Mouse (Mus musculus) forebrain, embryonic 12.5 days (tissue): ENCODE data around the gene Aagab. TPM values are rescaled to one million over a fixed set of nuclear protein-coding genes. Genes with fewer than 3 reads are reported as not detected.

Experiments
- ATAC-seq: fragments of 200-750 bp; cut with Nextera tagmentation; 2 replicates; pipeline ENCODE4 v1.8.0; 2017; ENCODE audit warnings: moderate TSS enrichment; ENCODE audit not compliant: low FRiP score
- H3K27ac ChIP-seq: fragments of 300-500 bp; sonication (generic); 2 replicates; pipeline ENCODE4 v1.5.1; 2016; ENCODE audit warnings: mild to moderate bottlenecking
- H3K27me3 ChIP-seq: fragments of 300-500 bp; sonication (generic); 2 replicates; pipeline ENCODE4 v1.6.1; 2016; ENCODE audit warnings: mild to moderate bottlenecking
- H3K36me3 ChIP-seq: fragments of 300-500 bp; sonication (generic); replicated peaks from 2 replicates; pipeline ENCODE4 v1.6.1; 2016; ENCODE audit warnings: mild to moderate bottlenecking
- H3K4me1 ChIP-seq: fragments of 300-500 bp; sonication (generic); 2 replicates; pipeline ENCODE4 v1.6.1; 2016
- H3K4me2 ChIP-seq: fragments of 300-500 bp; sonication (generic); 2 replicates; pipeline ENCODE4 v1.6.1; 2016; ENCODE audit warnings: mild to moderate bottlenecking, moderate library complexity
- H3K4me3 ChIP-seq: fragments of 300-500 bp; sonication (generic); replicated peaks from 2 replicates; pipeline ENCODE4 v1.5.1; 2016; ENCODE audit warnings: mild to moderate bottlenecking
- H3K9ac ChIP-seq: fragments of 300-500 bp; sonication (generic); 2 replicates; pipeline ENCODE4 v1.6.1; 2016; ENCODE audit warnings: mild to moderate bottlenecking
- H3K9me3 ChIP-seq: fragments of 300-500 bp; sonication (generic); 2 replicates; pipeline ENCODE4 v1.6.1; 2016
- WGBS: fragments of 180-500 bp; shearing (Covaris S2); methylation state at CpG from one replicate; pipeline ENCODE4 v1.1.7; 2016; 5-methylcytosine and 5-hydroxymethylcytosine counted together
- polyA plus RNA-seq: library from polyadenylated mRNA; unstranded; fragments of >200 nt; fragmentation: Nextera tagmentation; extraction: Ambion mirVana; gene quantifications from 2 replicates; pipeline ENCODE4 v1.2.1, GENCODE M21; 2016

Gene Aagab
- polyA plus RNA-seq, result 50.4 and 51.5 TPM in 2 replicates

DNA sequence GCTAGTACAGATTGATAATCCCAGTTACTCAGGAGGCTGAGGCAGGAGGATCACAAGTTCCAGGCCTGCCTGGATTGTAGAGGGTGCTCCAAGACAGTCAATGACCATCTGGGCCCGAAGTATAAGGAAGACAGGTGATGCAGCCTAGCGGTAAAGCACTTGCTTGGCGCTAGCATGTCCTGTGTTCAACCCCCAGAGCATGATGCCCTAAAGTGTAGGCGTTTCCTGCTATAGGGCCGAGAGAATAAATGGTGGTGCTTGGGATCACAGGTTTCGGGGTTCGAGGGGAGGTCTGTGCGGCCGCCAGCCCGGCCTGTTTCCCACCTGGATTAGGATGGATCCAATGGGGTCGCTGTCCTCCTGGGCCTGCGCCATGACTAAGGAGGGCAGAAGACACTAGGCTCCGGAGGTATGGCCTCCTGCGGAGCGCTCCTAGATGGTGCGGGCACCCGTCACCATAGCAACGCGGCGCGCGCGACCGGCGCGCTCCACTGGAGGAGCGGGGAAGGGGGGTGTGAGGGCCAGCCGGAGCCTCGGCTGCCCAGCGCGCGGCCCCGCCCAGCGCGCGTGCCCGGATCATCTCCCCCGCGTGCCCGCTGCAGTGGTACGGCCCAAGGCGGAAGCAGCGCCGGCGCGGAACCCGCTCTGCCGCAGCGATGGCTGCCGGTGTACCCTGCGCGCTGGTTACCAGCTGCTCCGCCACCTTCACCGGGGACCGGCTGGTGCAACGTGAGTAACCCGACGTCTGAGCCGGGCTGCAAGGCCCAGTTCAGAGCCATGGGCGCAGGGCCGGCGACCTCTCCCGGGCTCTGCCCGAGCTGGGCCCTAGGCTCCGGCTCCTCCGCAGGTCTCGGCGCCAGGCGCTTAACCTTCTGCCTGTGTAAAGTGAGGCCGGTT is at the start of gene Aagab, which contains the start of gene Iqch:
Aagab (plus strand) TSS at position 618 of the 897 bp plus-strand sequence.
Iqch (minus strand) TSS at position 451 of the 897 bp plus-strand sequence.
- Histone ChIP-seq H3K9me3 (no peaks in the 10 kb centered on the region), H3K9ac (peak within 1 kb of the TSS; percentile 82), H3K27ac (peak within 1 kb of the TSS; percentile 67; the same call in 1 of the 2 replicates), H3K4me2 (peak within 1 kb of the TSS; percentile 70), H3K4me1 (peaks cover 23% of the 10 kb centered on the region), H3K27me3 (0 out of 2 replicates have a peak, but pooled peaks cover 4% of the 10 kb centered on the region), H3K4me3 (peak within 1 kb of the TSS; percentile 88), H3K36me3 (no peaks in the 10 kb centered on the region)
- peak; percentile 98 for ATAC-seq
- 2% methylated on average over 69 of the region's 70 CpGs for WGBS

DNA sequence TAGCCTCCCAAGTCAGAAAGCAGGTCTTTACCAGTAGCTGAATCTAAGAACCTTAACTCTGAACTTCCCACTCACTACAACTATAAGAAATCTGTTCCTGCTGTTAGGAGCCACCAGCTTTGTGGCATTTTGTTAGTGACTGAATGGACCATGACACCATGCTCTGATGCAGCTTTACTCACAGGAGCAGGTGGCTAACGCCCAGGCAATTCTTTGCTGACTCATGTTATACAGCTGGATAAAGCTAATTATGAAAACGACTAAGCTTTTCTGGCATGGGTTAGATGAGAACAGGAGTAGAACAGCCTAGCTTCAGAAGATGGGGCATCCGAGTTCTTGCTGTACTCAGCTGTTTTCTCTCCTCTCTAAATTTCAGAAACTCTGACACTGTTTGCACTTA is 48.8 kb upstream of the Aagab start:
- no peaks in the 10 kb centered on the region for H3K4me1 ChIP-seq
- no peak overlapping the region for H3K4me2 ChIP-seq
- 78% methylated on average over 3 of the region's 3 CpGs for WGBS
- no peak overlapping the region for H3K27ac ChIP-seq
- H3K9ac ChIP-seq, result no peak overlapping the region
- H3K27me3 ChIP-seq, result peaks cover 22% of the 10 kb centered on the region
- H3K9me3 ChIP-seq, result no peaks in the 10 kb centered on the region
- H3K36me3 ChIP-seq, result no peaks in the 10 kb centered on the region
- H3K4me3 ChIP-seq, result no peak overlapping the region
- ATAC-seq, result no peak

DNA sequence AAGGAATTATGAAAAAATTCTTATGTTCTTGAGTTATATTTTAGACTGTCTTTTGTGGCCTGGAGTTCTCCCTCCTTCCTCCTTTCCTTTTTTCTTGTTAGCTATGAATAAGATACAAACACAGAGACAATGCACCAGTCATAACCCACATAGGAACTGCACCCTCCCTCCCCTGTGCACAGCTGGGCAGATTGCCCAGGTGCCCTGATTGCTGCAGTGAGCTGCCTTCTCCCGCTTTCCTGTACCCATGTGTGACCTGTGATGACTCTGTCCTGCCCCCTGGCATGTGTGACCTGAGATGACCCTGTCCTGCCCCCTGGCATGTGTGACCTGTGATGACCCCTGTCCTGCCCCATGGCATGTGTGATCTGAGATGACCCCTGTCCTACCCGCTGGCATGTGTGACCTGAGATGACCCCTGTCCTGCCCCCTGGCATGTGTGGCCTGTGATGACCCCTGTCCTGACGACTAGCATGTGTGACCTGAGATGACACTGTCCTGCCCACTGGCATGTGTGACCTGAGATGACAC is 46.9 kb upstream of the Aagab start:
- H3K4me2 ChIP-seq, result no peak overlapping the region
- H3K4me1 ChIP-seq, result no peaks in the 10 kb centered on the region
- H3K36me3 ChIP-seq, result no peaks in the 10 kb centered on the region
- no peaks in the 10 kb centered on the region for H3K9me3 ChIP-seq
- no peak overlapping the region for H3K9ac ChIP-seq
- WGBS, result 70% methylated on average over 3 of the region's 3 CpGs
- ATAC-seq, result no peak
- no peak overlapping the region for H3K4me3 ChIP-seq
- peaks cover 33% of the 10 kb centered on the region for H3K27me3 ChIP-seq
- no peak overlapping the region for H3K27ac ChIP-seq

DNA sequence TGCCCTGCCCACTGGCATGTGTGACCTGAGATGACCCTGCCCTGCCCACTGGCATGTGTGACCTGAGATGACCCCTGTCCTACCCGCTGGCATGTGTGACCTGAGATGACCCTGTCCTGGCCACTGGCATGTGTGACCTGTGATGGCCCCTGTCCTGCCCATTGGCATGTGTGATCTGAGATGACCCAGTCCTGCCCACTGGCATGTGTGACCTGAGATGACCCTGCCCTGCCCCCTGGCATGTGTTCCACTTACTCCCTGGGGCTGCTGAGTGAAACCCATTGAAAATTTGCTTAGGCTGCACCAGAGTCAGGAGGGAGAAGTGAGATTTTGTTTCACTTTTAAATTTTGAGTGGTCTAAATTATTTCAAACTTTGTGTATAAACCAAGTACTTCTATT is 46.1 kb upstream of the Aagab start:
- H3K36me3 ChIP-seq, result no peaks in the 10 kb centered on the region
- no peak overlapping the region for H3K9ac ChIP-seq
- no peak overlapping the region for H3K4me3 ChIP-seq
- no peak for ATAC-seq
- no peaks in the 10 kb centered on the region for H3K9me3 ChIP-seq
- no peak overlapping the region for H3K27ac ChIP-seq
- H3K4me1 ChIP-seq, result no peaks in the 10 kb centered on the region
- H3K4me2 ChIP-seq, result no peak overlapping the region
- WGBS, result 84% methylated on average over 1 of the region's 1 CpGs
- peaks cover 41% of the 10 kb centered on the region for H3K27me3 ChIP-seq

DNA sequence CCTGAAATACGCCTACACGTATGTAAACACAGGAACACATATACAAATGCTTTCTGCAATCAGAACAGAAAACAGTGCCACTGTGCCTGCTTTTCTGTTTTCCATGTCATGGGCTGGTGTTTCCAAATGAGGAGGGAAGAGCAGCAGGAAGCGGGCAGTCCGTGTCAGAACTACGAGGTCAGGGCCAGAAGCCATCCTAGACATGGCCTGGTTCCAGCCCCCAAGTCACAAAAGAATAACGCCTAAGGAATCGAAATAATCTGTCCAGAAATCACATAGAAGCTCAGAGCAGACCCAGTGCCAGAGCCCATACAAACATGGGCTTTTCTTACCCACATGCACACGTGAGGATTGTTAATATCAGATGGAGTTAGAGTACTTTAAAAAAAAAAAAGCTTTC is 45.5 kb upstream of the Aagab start:
- H3K4me3 ChIP-seq, result no peak overlapping the region
- no peaks in the 10 kb centered on the region for H3K9me3 ChIP-seq
- ATAC-seq, result no peak
- WGBS, result 89% methylated on average over 8 of the region's 8 CpGs
- peaks cover 47% of the 10 kb centered on the region for H3K27me3 ChIP-seq
- no peak overlapping the region for H3K9ac ChIP-seq
- H3K4me1 ChIP-seq, result peaks cover 3% of the 10 kb centered on the region; the same call in 1 of the 2 replicates
- H3K4me2 ChIP-seq, result no peak overlapping the region
- H3K36me3 ChIP-seq, result no peaks in the 10 kb centered on the region
- H3K27ac ChIP-seq, result no peak overlapping the region

DNA sequence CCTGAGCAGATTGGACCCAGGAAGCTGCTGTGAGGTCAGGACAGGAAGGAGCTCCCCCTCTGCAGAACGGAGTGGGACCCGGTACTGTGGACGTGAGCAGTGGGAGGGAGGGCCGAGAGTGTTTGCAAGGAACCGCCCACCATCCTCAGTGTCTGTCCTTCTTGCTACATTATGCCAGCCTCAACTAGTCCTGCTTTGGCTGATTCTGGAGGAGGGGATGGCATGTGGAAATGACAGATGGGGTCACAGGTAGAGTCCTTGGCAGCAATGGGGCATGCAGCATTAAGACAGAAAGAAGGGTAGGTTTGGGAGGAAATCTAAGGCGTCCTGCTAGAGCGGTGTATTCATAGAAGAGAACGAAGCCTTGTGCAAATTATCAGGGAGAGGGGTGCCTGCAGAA is 40.5 kb upstream of the Aagab start:
- Histone ChIP-seq H3K27me3 (peaks cover 73% of the 10 kb centered on the region), H3K27ac (no peak overlapping the region), H3K4me1 (peaks cover 19% of the 10 kb centered on the region), H3K4me3 (no peak overlapping the region), H3K9me3 (no peaks in the 10 kb centered on the region), H3K36me3 (no peaks in the 10 kb centered on the region), H3K9ac (no peak overlapping the region), H3K4me2 (no peak overlapping the region)
- 52% methylated on average over 8 of the region's 8 CpGs for WGBS
- no peak for ATAC-seq

DNA sequence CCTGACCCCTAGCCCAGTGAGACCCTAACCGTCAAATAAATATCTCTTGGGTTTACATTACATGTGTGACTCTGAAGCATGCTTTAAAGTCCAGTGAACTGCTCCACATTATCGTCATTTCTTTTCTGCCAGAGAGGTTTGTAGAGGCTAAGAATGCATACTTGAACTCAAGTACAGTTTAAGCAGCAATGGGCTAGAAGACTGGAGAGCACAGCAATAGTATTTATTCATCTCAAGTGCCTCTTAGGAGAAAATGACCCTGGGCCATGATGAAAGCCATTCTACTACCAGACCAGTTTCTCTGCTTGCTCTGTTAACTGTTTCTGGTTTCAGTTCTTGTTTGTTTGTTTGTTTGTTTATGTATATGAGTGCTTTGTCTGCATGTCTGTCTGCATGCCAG is 39.0 kb upstream of the Aagab start:
- peaks cover 78% of the 10 kb centered on the region for H3K27me3 ChIP-seq
- no peaks in the 10 kb centered on the region for H3K9me3 ChIP-seq
- 75% methylated on average over 2 of the region's 2 CpGs for WGBS
- H3K9ac ChIP-seq, result no peak overlapping the region
- no peak overlapping the region for H3K27ac ChIP-seq
- no peak for ATAC-seq
- H3K4me1 ChIP-seq, result peaks cover 26% of the 10 kb centered on the region
- H3K36me3 ChIP-seq, result no peaks in the 10 kb centered on the region
- no peak overlapping the region for H3K4me3 ChIP-seq
- H3K4me2 ChIP-seq, result no peak overlapping the region

DNA sequence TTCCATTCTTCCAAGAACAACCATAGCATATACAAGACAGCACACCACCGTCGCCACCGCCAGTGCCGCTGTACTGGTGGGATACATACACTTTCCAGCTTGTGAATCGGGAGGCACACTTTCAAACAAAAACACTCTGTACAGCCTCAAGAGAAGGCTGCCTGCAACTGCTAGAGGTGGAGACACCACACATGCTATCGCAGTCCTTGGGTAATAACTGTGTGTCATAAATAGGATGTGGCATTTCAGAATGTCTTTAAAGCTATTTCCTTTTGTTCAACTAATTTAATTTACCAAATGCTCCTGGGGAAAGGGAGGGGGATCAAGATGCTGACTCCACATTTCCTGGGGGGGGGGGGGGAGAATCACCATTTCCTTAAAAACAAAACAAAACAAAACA is 34.1 kb upstream of the Aagab start:
- Histone ChIP-seq H3K36me3 (no peaks in the 10 kb centered on the region), H3K4me3 (no peak overlapping the region), H3K27ac (peak overlapping the region; percentile 36; the same call in 1 of the 2 replicates), H3K4me2 (no peak overlapping the region), H3K27me3 (peaks cover 35% of the 10 kb centered on the region), H3K9ac (no peak overlapping the region), H3K9me3 (no peaks in the 10 kb centered on the region), H3K4me1 (peaks cover 25% of the 10 kb centered on the region)
- no peak for ATAC-seq
- WGBS, result 75% methylated on average over 6 of the region's 6 CpGs

DNA sequence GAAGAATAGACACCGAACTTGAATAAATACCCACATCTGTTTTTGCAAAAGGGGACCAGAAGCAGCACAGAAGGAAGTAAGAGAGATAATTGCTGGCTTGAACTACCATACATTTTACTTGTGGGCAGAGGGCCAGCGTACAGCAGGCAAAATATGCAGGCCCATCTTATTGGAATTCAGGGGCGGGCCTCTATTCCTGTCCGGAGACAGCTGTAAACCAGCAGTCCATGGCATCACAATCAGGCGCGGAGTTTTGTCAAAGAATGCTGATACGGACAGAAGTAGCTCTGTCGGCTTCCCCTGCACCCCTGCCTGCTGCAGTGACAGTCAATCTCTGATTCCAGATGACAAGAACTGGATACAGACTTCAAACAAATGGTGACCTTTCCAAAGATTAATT is 33.7 kb upstream of the Aagab start:
- Histone ChIP-seq H3K4me3 (no peak overlapping the region), H3K27me3 (peaks cover 32% of the 10 kb centered on the region), H3K36me3 (no peaks in the 10 kb centered on the region), H3K9me3 (no peaks in the 10 kb centered on the region), H3K9ac (no peak overlapping the region), H3K27ac (peak overlapping the region; percentile 36; the same call in 1 of the 2 replicates), H3K4me2 (no peak overlapping the region), H3K4me1 (peaks cover 25% of the 10 kb centered on the region)
- ATAC-seq, result no peak
- 18% methylated on average over 8 of the region's 8 CpGs for WGBS

DNA sequence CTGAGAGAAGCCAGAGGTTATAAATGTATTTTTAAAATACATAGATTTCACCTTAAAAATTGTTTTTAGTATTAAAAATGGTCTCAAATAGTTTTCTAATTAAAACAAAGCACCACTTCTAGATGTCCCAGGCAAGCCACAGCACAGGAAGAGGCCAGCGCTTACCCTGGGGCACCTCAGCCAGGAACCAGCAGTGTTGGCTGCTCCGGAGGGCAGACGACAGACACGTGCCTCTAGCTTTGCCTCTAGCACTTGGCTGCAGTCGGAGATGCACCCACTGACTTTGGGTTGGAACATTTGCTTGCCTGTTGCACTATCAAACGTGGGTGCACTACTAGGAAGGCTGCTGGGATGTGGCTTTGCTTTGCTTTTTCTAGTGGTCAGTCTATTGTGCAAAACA is 30.6 kb upstream of the Aagab start:
- H3K4me2 ChIP-seq, result no peak overlapping the region
- H3K4me3 ChIP-seq, result no peak overlapping the region
- no peaks in the 10 kb centered on the region for H3K36me3 ChIP-seq
- 50% methylated on average over 6 of the region's 6 CpGs for WGBS
- no peak for ATAC-seq
- H3K27ac ChIP-seq, result no peak overlapping the region
- H3K27me3 ChIP-seq, result peaks cover 15% of the 10 kb centered on the region
- no peak overlapping the region for H3K9ac ChIP-seq
- H3K9me3 ChIP-seq, result no peaks in the 10 kb centered on the region
- peaks cover 21% of the 10 kb centered on the region for H3K4me1 ChIP-seq

DNA sequence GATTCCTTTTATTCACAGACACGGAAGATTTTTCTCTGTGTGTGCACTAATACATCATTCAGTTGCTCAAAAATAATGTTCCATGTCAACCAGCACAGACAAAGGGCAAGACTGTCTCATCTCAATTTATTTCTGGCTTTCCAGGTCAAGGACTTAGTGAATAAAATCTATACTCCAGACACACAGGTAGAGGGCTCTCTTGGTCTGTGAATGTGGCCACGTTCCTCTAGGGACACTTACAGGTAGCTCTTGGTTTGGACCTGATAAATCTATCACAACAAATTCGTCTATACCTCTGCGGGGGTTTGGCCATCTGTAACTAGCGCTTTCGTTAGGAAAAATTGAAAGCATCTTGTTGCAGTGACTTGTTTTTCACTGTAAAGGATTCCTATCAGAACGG is 29.6 kb upstream of the Aagab start:
- Histone ChIP-seq H3K9me3 (no peaks in the 10 kb centered on the region), H3K4me1 (peaks cover 19% of the 10 kb centered on the region), H3K4me2 (no peak overlapping the region), H3K4me3 (no peak overlapping the region), H3K9ac (no peak overlapping the region), H3K27ac (no peak overlapping the region), H3K36me3 (no peaks in the 10 kb centered on the region), H3K27me3 (peaks cover 12% of the 10 kb centered on the region; the same call in 1 of the 2 replicates)
- WGBS, result 74% methylated on average over 7 of the region's 7 CpGs
- no peak for ATAC-seq

DNA sequence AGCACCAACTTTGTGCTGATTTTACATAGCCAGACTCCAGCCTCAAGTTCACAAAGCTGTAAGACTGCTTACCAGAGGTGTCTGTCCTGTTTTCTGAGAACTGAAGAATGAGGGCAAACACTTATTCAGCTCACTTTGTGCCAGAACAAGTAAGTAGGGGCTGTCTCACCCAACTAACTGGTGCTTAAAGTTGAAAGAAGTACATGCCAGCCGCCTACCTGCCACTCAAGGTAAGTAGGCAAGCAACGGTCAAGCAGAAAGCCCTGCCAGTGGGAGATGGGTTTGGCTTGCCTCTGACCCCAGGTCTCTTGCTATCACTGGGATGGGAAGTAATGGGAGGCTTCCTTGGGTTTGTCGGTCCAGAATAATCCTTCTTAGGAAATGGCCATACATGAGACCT is 25.0 kb upstream of the Aagab start:
- Histone ChIP-seq H3K9me3 (no peaks in the 10 kb centered on the region), H3K4me2 (no peak overlapping the region), H3K4me1 (no peaks in the 10 kb centered on the region), H3K27me3 (peaks cover 18% of the 10 kb centered on the region), H3K9ac (no peak overlapping the region), H3K4me3 (no peak overlapping the region), H3K27ac (no peak overlapping the region), H3K36me3 (no peaks in the 10 kb centered on the region)
- no peak for ATAC-seq
- WGBS, result 92% methylated on average over 3 of the region's 3 CpGs
